Mouse (Mus musculus) left cerebral cortex, postnatal 4 days (tissue): ENCODE measurements around the gene Pafah1b3. TPM values are rescaled to one million over a fixed set of nuclear protein-coding genes. Genes with fewer than 3 reads are reported as not detected.
A peak's percentile ranks its signal among the peaks of the same experiment; 100 is the strongest.
"Not testable (repeated sequence)": the region's sequence is repeated elsewhere in the genome, so short reads cannot be mapped to it uniquely, and the experiment has no call there.

Experiments
- DNase-seq: peaks from one replicate; pipeline ENCODE4 v3.0.0-alpha.2; 2022
- intact Hi-C: fragments of 180-260 bp; cut with DNase I; formaldehyde crosslinking; loops from one replicate; pipeline ENCODE4 v1.15.1; 2025
- total RNA-seq, 2 experiments: library from RNA; stranded (reverse); gene quantifications; 2 replicates each; pipeline ENCODE4 v1.2.3; 2021

Pafah1b3 gene
- total RNA-seq, 2 experiments from 2014 or later, result 234 to 250 TPM

- intact Hi-C loops, result no loop called here
- no peak for DNase-seq
Observed at GRCm38 (mm10) chr7:25269545-25270271, 28.1 kb downstream of the Pafah1b3 start.

DNA sequence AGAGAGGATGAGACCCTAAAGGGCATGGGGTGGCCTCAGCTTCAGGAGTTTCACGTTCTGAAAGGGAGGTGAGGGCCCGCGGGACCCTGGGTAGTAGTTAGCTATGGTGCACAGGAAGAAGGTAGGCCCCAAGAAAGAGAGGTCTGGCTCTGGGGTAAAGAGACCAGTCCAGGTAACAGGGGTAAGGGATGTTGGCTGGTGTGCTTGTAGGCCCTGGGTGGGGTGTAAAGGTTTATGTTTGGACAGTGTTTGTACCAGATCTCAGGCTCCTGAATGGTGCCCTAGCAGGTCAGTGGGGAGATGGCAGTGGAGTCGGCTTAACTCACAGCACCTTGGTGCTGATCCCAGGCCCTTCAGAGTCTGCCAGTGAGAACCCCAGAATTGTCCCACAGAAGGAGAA lies 28.8 kb downstream of the Pafah1b3 start:
- DNase-seq, result no peak
- intact Hi-C loops, result no loop called here

DNA sequence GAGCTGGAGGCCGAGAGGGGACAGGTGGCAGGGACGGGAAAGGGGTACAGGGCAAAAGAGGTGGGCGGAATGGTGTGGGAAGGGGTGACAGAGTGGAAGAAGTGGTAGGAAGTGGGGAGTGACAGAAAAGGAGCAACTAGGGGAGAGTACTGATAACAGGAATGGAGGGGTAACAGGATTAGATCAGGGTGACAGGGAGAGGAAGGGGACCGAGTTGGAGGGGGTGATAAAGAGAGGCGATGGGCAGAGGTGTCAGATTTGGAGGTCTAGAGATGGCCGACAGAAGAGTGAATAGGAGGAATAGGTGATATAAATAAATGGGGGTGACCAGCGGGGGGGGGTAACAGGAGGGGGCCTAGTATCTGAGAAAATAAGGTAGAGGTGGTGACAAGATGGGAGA lies 29.2 kb downstream of the Pafah1b3 start:
- no peak for DNase-seq
- intact Hi-C loops, result no loop called here

- peak; percentile 100 for DNase-seq
- intact Hi-C loops, result no loop called here
Observed at GRCm38 (mm10) chr7:25267751-25268463, 29.9 kb downstream of the Pafah1b3 start.

DNA sequence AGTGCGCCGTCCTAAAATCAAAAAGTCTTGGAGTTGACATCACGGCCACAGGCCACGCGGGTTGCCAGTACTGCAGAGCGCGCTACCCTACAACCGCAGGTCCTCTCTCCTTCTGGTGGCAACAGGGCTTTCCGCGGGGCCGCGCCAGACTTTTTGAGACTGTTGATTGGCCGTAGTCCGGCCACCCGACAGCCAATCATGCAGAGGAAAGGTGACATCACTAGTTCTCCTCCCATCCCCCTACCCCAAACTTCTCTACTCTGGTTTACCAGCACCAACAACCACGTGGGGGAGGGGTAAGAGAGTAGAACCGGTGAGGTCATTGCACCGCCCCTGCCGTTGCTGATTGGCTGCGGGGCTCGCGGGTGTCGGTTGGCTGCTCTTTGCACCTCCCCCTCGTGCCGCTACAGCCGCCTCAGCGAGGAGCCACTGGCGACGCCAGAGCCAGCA lies 30.5 kb downstream of the Pafah1b3 start, which contains the start of gene Cic:
Gene Cic, plus strand, starts transcription at position 404 of the 450 bp plus-strand sequence.
- intact Hi-C loops, result no loop called here

DNA sequence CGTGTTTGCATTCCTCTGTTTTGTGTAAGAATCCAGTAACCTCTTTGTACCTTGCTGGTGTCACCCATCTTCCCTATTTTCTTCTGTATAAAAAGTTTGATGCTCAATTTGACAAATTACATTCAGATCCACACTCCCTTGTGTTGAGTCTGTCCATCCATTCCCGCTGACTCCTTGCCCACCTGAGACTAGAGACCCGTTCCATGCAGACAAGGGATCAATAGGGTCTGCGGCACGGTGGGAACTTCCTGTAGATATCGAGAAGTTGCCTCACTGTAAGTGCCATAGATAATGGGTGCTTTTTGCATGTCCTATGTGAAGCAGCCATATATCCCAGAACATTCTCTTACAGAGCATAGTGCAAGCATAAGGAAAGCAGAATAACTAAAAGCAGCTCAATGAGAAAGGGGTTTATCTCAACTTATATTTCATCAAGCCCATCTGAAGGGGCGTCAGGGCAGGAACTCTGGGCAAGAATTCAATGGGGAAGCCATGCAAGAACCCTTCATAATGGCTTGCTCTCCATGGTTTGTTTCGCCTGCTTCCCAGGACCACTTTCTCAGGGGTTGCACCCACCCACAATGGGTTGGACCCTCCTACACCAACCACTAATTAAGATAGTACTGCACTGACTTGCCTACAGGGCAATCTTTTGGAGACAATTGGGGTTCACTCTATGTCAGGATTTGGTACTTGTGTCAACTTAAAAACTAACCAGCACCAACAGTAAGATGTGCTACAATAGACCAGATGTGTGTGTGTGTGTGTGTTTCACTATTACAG lies 31.4 kb downstream of the Pafah1b3 start:
- no peak for DNase-seq
- intact Hi-C loops, result no loop called here

More for the DNA sequence above, 30.5 kb downstream of the Pafah1b3 start, which contains the start of gene Cic:
- DNase-seq, result peak; percentile 98

- intact Hi-C loops, DNase-seq: not testable (repeated sequence)
Observed at GRCm38 (mm10) chr7:25265743-25266142, 32.0 kb downstream of the Pafah1b3 start.

- intact Hi-C loops, result no loop called here
- DNase-seq, result no peak
Observed at GRCm38 (mm10) chr7:25263968-25264870, 33.6 kb downstream of the Pafah1b3 start.

GRCm38 (mm10) chr7:25261896-25262295 lies 35.9 kb downstream of the Pafah1b3 start:
- DNase-seq, result no peak
- intact Hi-C loops, result no loop called here

- intact Hi-C loops, result no loop called here
- DNase-seq, result no peak
Observed at GRCm38 (mm10) chr7:25251822-25252221, 46.0 kb downstream of the Pafah1b3 start.

GRCm38 (mm10) chr7:25251071-25251791 lies 46.6 kb downstream of the Pafah1b3 start:
- peak; percentile 78 for DNase-seq
- intact Hi-C loops, result no loop called here

GRCm38 (mm10) chr7:25250141-25250972 lies 47.4 kb downstream of the Pafah1b3 start, which contains the start of gene Erf:
TSS of gene Erf (minus strand) at chr7:25250761.
- intact Hi-C loops, result no loop called here
- peak; percentile 95 for DNase-seq

- intact Hi-C loops, result no loop called here
- DNase-seq, result peak; percentile 79
Observed at GRCm38 (mm10) chr7:25249314-25250140, 48.3 kb downstream of the Pafah1b3 start.

GRCm38 (mm10) chr7:25248846-25249313 lies 48.9 kb downstream of the Pafah1b3 start:
- no peak for DNase-seq
- intact Hi-C loops, result no loop called here

DNA sequence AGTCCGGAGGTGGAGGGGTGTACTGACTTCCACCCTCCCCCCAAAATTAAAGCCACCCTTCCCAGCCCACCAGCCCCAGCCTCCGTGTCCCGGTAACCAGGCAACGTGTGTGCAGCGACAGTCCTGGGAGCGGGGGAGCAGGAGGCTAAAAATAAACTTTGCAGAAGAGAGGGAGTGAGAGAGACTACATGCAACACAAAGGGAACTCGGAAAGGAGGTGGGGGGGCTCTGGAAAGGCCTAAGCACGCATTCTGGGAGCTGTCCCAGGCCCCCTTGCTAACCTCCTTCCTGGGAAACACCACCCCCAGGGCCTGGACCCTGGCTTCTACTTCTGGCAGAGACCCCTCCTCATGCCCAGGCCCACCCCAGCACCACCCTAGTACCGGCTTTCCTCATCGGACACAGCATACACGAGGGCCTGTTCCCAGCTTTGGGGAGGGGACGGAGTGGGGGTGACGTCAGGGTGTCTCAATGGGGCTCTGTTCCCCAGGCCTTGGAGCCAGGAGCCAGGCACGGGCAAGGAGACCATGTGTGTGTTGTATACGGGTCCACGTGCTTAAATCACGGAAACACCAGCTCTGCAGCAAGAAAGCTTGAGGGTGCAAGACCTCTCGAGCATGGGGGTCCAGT lies 49.7 kb downstream of the Pafah1b3 start:
- DNase-seq, result peak; percentile 54
- intact Hi-C loops, result no loop called here

DNA sequence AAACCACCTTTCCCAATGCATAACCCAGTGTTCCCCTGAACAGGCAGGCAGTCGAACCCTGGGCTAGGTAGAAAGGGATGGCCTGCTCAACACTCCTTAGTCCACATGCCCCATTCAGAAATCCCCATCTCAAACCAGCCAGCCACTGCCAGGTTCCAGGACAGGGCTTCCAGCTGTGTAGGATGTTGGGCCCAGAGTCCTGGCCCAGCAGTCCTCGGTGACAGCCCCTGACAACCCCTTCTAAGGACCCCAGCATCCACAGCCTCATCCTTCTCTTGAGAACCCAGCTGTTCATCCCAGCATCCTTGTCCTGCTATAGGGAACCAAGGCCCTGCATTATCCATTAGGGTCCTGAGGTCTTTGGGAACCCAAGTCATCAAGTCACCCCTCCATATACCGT lies 50.3 kb downstream of the Pafah1b3 start:
- intact Hi-C loops, result no loop called here
- no peak for DNase-seq

DNA sequence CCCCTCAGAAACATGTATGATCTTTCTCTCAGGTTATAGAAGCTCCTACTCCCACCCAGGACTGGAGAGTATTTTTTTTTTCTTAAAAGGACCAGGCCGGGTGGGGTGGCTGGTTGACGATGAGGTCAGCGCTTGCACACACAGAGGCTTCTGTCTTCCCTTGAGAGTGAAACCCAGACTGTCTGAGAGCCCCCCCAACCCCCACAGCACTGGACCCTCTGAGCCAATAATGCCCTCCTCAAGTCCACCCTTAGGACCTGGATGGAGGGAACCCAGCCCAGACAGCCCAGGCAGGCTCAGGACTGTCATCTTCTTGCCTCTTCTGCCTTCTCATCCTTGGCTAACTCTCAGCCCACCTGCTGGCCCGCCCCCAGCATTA lies 51.0 kb downstream of the Pafah1b3 start:
- intact Hi-C loops, result no loop called here

More for the DNA sequence above, 51.0 kb downstream of the Pafah1b3 start:
- peak; percentile 43 for DNase-seq
